Mouse (Mus musculus) G1E (cell line): ENCODE data around the gene Arid3a.

Source experiments
- CTCF ChIP-seq: IDR thresholded peaks from 2 replicates; pipeline ENCODE4 v1.5.1; 2012; ENCODE audit warnings: low read depth, low read length, inconsistent platforms, mixed read lengths
- GATA1 ChIP-seq: IDR thresholded peaks from 2 replicates; pipeline ENCODE4 v1.6.1; 2012; ENCODE audit warnings: borderline replicate concordance, low read length, inconsistent platforms, mixed read lengths
- GATA2 ChIP-seq: IDR thresholded peaks from 2 replicates; pipeline ENCODE4 v1.6.1; 2012; ENCODE audit warnings: low read depth, low read length, inconsistent platforms, borderline replicate concordance
- POLR2AphosphoS5 ChIP-seq: IDR thresholded peaks from 2 replicates; pipeline ENCODE4 v1.6.1; 2012; ENCODE audit warnings: low read depth, low read length, inconsistent platforms; ENCODE audit not compliant: insufficient replicate concordance
- TAL1 ChIP-seq: conservative IDR thresholded peaks from 2 replicates; pipeline ENCODE4 v1.6.1; 2012; ENCODE audit warnings: low read depth, low read length, inconsistent platforms, mixed read lengths

DNA sequence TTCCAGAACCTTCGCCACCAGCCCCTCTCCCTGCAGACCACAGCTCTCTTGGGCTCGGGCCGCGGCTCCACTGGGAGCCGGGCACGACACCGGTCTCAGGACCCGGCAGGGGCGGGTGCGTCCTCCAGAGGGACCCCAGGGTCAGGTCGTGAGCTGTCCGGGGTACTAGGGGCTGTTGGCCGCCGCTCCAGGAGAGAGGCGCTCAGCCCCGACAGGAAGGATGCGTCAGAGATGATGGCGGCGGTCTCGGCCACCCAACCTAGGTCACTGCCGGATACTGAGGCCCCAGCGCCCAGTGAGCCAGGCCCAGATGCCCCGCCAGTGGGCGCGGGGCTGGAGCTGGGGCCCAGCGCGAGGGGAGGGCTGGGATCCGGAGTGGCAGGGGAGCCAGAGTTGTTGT, 50.5 kb downstream of the Arid3a start:
- TF ChIP-seq GATA1 (no peak), CTCF (no peak), TAL1 (no peak), POLR2AphosphoS5 (no peak), GATA2 (no peak)
